ENCODE assay signal across 8 mouse cellular contexts in genomic region chr2:157366762-157367161, GRCm38 (mm10). TPM values are rescaled to one million over a fixed set of nuclear protein-coding genes. Genes with fewer than 3 reads are reported as not detected.
A peak's percentile ranks its signal among the peaks of the same experiment; 100 is the strongest.
DNase-seq lines count a peak whose midpoint lies in the region; ATAC-seq lines count a peak whose summit lies in the region.

No protein-coding gene starts in this region.

- DNase-seq in neural tube, embryonic 11.5 days (ENCODE audit: low spot score), result no peak
- DNase-seq in neural tube, embryonic 10.5 days (ENCODE audit: extremely low spot score, low spot score), result no peak
- no peak for DNase-seq in heart, embryonic 10.5 days (ENCODE audit: low spot score)
- no peak for DNase-seq in urinary bladder, adult 2 months (ENCODE audit: low spot score)
- no peak for DNase-seq in left cerebral cortex, adult 11 months (ENCODE audit: low spot score)
- DNase-seq in yolk sac, embryonic 10.5 days (ENCODE audit: low spot score), result no peak
- DNase-seq in kidney, postnatal 10 days, result no peak

- H3K9ac ChIP-seq in neural tube, embryonic 11.5 days (ENCODE audit: low read length), result peak overlapping the region; percentile 96
- H3K9ac ChIP-seq in liver, embryonic 16.5 days (ENCODE audit: low read depth, low read length), result peak overlapping the region; percentile 90; the same call in 1 of the 2 replicates

- peak overlapping the region; percentile 94 for H3K4me2 ChIP-seq in neural tube, embryonic 11.5 days (ENCODE audit: low read depth)
- H3K4me2 ChIP-seq in liver, embryonic 16.5 days (ENCODE audit: low read depth, low read length), result peak overlapping the region; percentile 70

- H3K4me3 ChIP-seq in neural tube, embryonic 11.5 days (ENCODE audit: low read depth, low read length), result peak overlapping the region; percentile 93; the same call in 1 of the 2 replicates
- H3K4me3 ChIP-seq in heart, embryonic 10.5 days, result peak overlapping the region; percentile 80
- peak overlapping the region; percentile 90 for H3K4me3 ChIP-seq in liver, embryonic 16.5 days (ENCODE audit: low read depth, low read length)

- H3K27ac ChIP-seq in neural tube, embryonic 11.5 days (ENCODE audit: low read depth, low read length), result no peak overlapping the region
- peak overlapping the region; percentile 94 for H3K27ac ChIP-seq in heart, embryonic 10.5 days
- H3K27ac ChIP-seq in liver, embryonic 16.5 days (ENCODE audit: low read length), result no peak overlapping the region

- H3K27me3 ChIP-seq in neural tube, embryonic 11.5 days (ENCODE audit: control insufficient read depth, insufficient read depth, low read length), result no peaks in the 10 kb centered on the region
- no peaks in the 10 kb centered on the region for H3K27me3 ChIP-seq in heart, embryonic 10.5 days (ENCODE audit: insufficient read depth, poor library complexity, severe bottlenecking)
- no peaks in the 10 kb centered on the region for H3K27me3 ChIP-seq in liver, embryonic 16.5 days (ENCODE audit: control insufficient read depth, insufficient read depth, low read depth, low read length)

- no peaks in the 10 kb centered on the region for H3K36me3 ChIP-seq in neural tube, embryonic 11.5 days (ENCODE audit: control insufficient read depth, insufficient read depth, low read length)
- no peaks in the 10 kb centered on the region for H3K36me3 ChIP-seq in heart, embryonic 10.5 days
- H3K36me3 ChIP-seq in liver, embryonic 16.5 days (ENCODE audit: control insufficient read depth, insufficient read depth), result no peaks in the 10 kb centered on the region

- peaks cover 7% of the 10 kb centered on the region; the same call in 1 of the 2 replicates for H3K4me1 ChIP-seq in neural tube, embryonic 11.5 days (ENCODE audit: control insufficient read depth, insufficient read depth, low read length)
- peaks cover 20% of the 10 kb centered on the region for H3K4me1 ChIP-seq in heart, embryonic 10.5 days
- H3K4me1 ChIP-seq in liver, embryonic 16.5 days (ENCODE audit: control insufficient read depth, low read depth, low read length), result peaks cover 14% of the 10 kb centered on the region

- no peak for ATAC-seq in neural tube, embryonic 11.5 days (ENCODE audit: insufficient read depth, low FRiP score, low TSS enrichment)
- ATAC-seq in liver, embryonic 16.5 days (ENCODE audit: low read depth), result no peak

- H3K9me3 ChIP-seq in neural tube, embryonic 11.5 days (ENCODE audit: control insufficient read depth, low read length), result no peaks in the 10 kb centered on the region
- no peaks in the 10 kb centered on the region for H3K9me3 ChIP-seq in heart, embryonic 10.5 days
- no peaks in the 10 kb centered on the region for H3K9me3 ChIP-seq in liver, embryonic 16.5 days (replicated peaks; ENCODE audit: control insufficient read depth, low read length)

- WGBS in neural tube, embryonic 11.5 days, result 89% methylated on average over 9 of the region's 9 CpGs
- 60% methylated on average over 9 of the region's 9 CpGs for WGBS in heart, embryonic 10.5 days
- WGBS in liver, embryonic 16.5 days (ENCODE audit: insufficient replicate concordance), result 30% methylated on average over 9 of the region's 9 CpGs

RNA-seq across cellular contexts. Expression of gene Manbal, which starts 0.6 kb away (rescaled TPM):
- 34.9 and 36.8 TPM in 2 replicates for polyA plus RNA-seq in neural tube, embryonic 11.5 days (2014; fragmentation: Nextera tagmentation; extraction: Ambion mirVana)
- polyA plus RNA-seq in heart, embryonic 10.5 days (2016; fragmentation: Nextera tagmentation; extraction: Ambion mirVana), result 63.2 and 68.2 TPM in 2 replicates
- 20.1 and 20.5 TPM in 2 replicates for polyA plus RNA-seq in liver, embryonic 16.5 days (2015; fragmentation: Nextera tagmentation; extraction: Ambion mirVana)
- 115 and 117 TPM in 2 replicates for polyA plus RNA-seq in urinary bladder, adult 2 months (2012; rRNA removed)

RNA-seq across cellular contexts. Expression of gene Ghrh, which starts 19.5 kb away (rescaled TPM):
- polyA plus RNA-seq in neural tube, embryonic 11.5 days (2014; fragmentation: Nextera tagmentation; extraction: Ambion mirVana), result not detected in 2 replicates
- not detected in 2 replicates for polyA plus RNA-seq in heart, embryonic 10.5 days (2016; fragmentation: Nextera tagmentation; extraction: Ambion mirVana)
- not detected in 2 replicates for polyA plus RNA-seq in liver, embryonic 16.5 days (2015; fragmentation: Nextera tagmentation; extraction: Ambion mirVana)
- polyA plus RNA-seq in urinary bladder, adult 2 months (2012; rRNA removed), result not detected in 2 replicates

RNA-seq across cellular contexts. Expression of gene Src, which starts 51.5 kb away (rescaled TPM):
- polyA plus RNA-seq in neural tube, embryonic 11.5 days (2014; fragmentation: Nextera tagmentation; extraction: Ambion mirVana), result 15.1 and 17.8 TPM in 2 replicates
- 9.3 and 12.7 TPM in 2 replicates for polyA plus RNA-seq in heart, embryonic 10.5 days (2016; fragmentation: Nextera tagmentation; extraction: Ambion mirVana)
- 1.2 and 1.5 TPM in 2 replicates for polyA plus RNA-seq in liver, embryonic 16.5 days (2015; fragmentation: Nextera tagmentation; extraction: Ambion mirVana)
- 63.4 and 72.7 TPM in 2 replicates for polyA plus RNA-seq in urinary bladder, adult 2 months (2012; rRNA removed)
